Comparison of ENCODE assay signal across 9 mouse cellular contexts in genomic region chr11:98635312-98635970, GRCm38 (mm10). TPM values are rescaled to one million over a fixed set of nuclear protein-coding genes. Genes with fewer than 3 reads are reported as not detected.
A peak's percentile ranks its signal among the peaks of the same experiment; 100 is the strongest.
DNase-seq lines count a peak whose midpoint lies in the region; ATAC-seq lines count a peak whose summit lies in the region.
"Had no signal": no experiment of that assay in that cellular context is flagged by ENCODE, and none has a peak within 500 bp of the region (broad histone marks: within the 10 kb centered on the region; RNA-seq: fewer than 3 reads in every experiment).

No protein-coding gene starts in this region.

- peak; percentile 85 to 88 for ATAC-seq in hematopoietic stem cell, adult 5-6 weeks (replicated peaks in 1 of 2; ENCODE audit: insufficient read depth in 1 of 2, low FRiP score in 2 of 2, low TSS enrichment in 1 of 2, low read depth in 1 of 2, poor library complexity in 2 of 2, severe bottlenecking in 2 of 2)

- peak; percentile 68 for DNase-seq in CD4-positive, CD25-positive, alpha-beta regulatory T cell, adult 2 months (ENCODE audit: low read depth, low spot score)
- DNase-seq in adrenal gland, adult (ENCODE audit: inconsistent age in 2 of 2, low spot score in 1 of 2) = peak; percentile 27 to 62
- DNase-seq in embryo, embryonic 10.5 days (ENCODE audit: low spot score) = peak; percentile 34
- DNase-seq in layer of hippocampus, postnatal 10 days (ENCODE audit: low spot score in 2 of 2) = peak; percentile 7 to 14
- DNase-seq in lung, postnatal 4 days = peak; percentile 36 to 46
- DNase-seq in right cerebral cortex, postnatal 14 days = peak; percentile 16
- peak; percentile 51 for DNase-seq in thymus, postnatal 25 days

RNA-seq across cellular contexts. Expression of gene Gsdma3, which starts 9.3 kb away (rescaled TPM):
- total RNA-seq in hematopoietic stem cell, adult 5-6 weeks (2017) = not detected in 2 replicates
- under 1 TPM in 1 of 2 experiments, not detected in 1; 0.50 TPM for total RNA-seq in layer of hippocampus, postnatal 10 days (2021)
- total RNA-seq: left cerebral cortex, postnatal 25 days had no signal

RNA-seq across cellular contexts. Expression of gene Gm12355, which starts 10.0 kb away (rescaled TPM):
- total RNA-seq in hematopoietic stem cell, adult 5-6 weeks (2017) = 0.69 and 4.6 TPM in 2 replicates
- 10 to 100 TPM; 14.1 to 17.2 TPM for total RNA-seq in layer of hippocampus, postnatal 10 days (2021)

RNA-seq across cellular contexts. Expression of gene Gsdma2, which starts 11.1 kb away (rescaled TPM):
- total RNA-seq in hematopoietic stem cell, adult 5-6 weeks (2017) = not detected in 2 replicates
- not detected for total RNA-seq in layer of hippocampus, postnatal 10 days (2021)
- total RNA-seq: left cerebral cortex, postnatal 25 days had no signal

RNA-seq across cellular contexts. Expression of gene Gsdma, which starts 28.7 kb away (rescaled TPM):
- total RNA-seq in hematopoietic stem cell, adult 5-6 weeks (2017) = not detected in 2 replicates
- not detected for total RNA-seq in layer of hippocampus, postnatal 10 days (2021)
- total RNA-seq: left cerebral cortex, postnatal 25 days had no signal

RNA-seq across cellular contexts. Expression of gene Lrrc3c, which starts 37.4 kb away (rescaled TPM):
- not detected in 2 replicates for total RNA-seq in hematopoietic stem cell, adult 5-6 weeks (2017)
- total RNA-seq in layer of hippocampus, postnatal 10 days (2021) = not detected
- total RNA-seq: left cerebral cortex, postnatal 25 days had no signal

Comparison
In these comparisons a context has a peak if more than half of its experiments do, and no peak if none do; other contexts are left out.
1. Peak in every context shown above with its lines: DNase-seq and ATAC-seq.
2. DNase-seq: peak in every context shown above with its lines; median percentile 68 in CD4-positive, CD25-positive, alpha-beta regulatory T cell, adult 2 months; 51 in thymus, postnatal 25 days; 44 in adrenal gland, adult; 41 in lung, postnatal 4 days; 34 in embryo, embryonic 10.5 days; 16 in right cerebral cortex, postnatal 14 days; 10 in layer of hippocampus, postnatal 10 days.